Mouse (Mus musculus): Measurements from ENCODE around the gene Ccl7. TPM values are rescaled to one million over a fixed set of nuclear protein-coding genes. Genes with fewer than 3 reads are reported as not detected.

The Ccl7 gene
- polyA plus RNA-seq, 1 experiment from 2014 or later: 0.35 TPM

GRCm38 (mm10) chr11:82011411-82012193, 33.9 kb upstream of the Ccl7 start:
- 54% methylated on average over 8 of the region's 8 CpGs for WGBS (ENCODE audit: insufficient replicate concordance)
- ATAC-seq (ENCODE audit: low read depth): no peak
- H3K36me3 ChIP-seq (ENCODE audit: control insufficient read depth, insufficient read depth): no peaks in the 10 kb centered on the region
- no peak overlapping the region for H3K9ac ChIP-seq (ENCODE audit: low read depth, low read length)
- H3K27me3 ChIP-seq (ENCODE audit: control insufficient read depth, insufficient read depth, low read depth, low read length): no peaks in the 10 kb centered on the region
- H3K4me3 ChIP-seq (ENCODE audit: low read depth, low read length): no peak overlapping the region
- no peaks in the 10 kb centered on the region for H3K9me3 ChIP-seq (replicated peaks; ENCODE audit: control insufficient read depth, low read length)
- no peak overlapping the region for H3K4me2 ChIP-seq (ENCODE audit: low read depth, low read length)
- no peak overlapping the region for H3K27ac ChIP-seq (ENCODE audit: low read length)
- no peaks in the 10 kb centered on the region for H3K4me1 ChIP-seq (ENCODE audit: control insufficient read depth, low read depth, low read length)

GRCm38 (mm10) chr11:82013756-82014155, 31.8 kb upstream of the Ccl7 start:
- no peaks in the 10 kb centered on the region for H3K36me3 ChIP-seq (ENCODE audit: control insufficient read depth, insufficient read depth)
- no peak overlapping the region for H3K27ac ChIP-seq (ENCODE audit: low read length)
- no peaks in the 10 kb centered on the region for H3K4me1 ChIP-seq (ENCODE audit: control insufficient read depth, low read depth, low read length)
- no peak overlapping the region for H3K4me2 ChIP-seq (ENCODE audit: low read depth, low read length)
- no peak for ATAC-seq (ENCODE audit: low read depth)
- WGBS (ENCODE audit: insufficient replicate concordance): 53% methylated on average over 1 of the region's 1 CpGs
- no peaks in the 10 kb centered on the region for H3K9me3 ChIP-seq (replicated peaks; ENCODE audit: control insufficient read depth, low read length)
- H3K4me3 ChIP-seq (ENCODE audit: low read depth, low read length): no peak overlapping the region
- no peaks in the 10 kb centered on the region for H3K27me3 ChIP-seq (ENCODE audit: control insufficient read depth, insufficient read depth, low read depth, low read length)
- no peak overlapping the region for H3K9ac ChIP-seq (ENCODE audit: low read depth, low read length)

GRCm38 (mm10) chr11:82015066-82015465, 30.4 kb upstream of the Ccl7 start:
- no peaks in the 10 kb centered on the region for H3K4me1 ChIP-seq (ENCODE audit: control insufficient read depth, low read depth, low read length)
- no peak overlapping the region for H3K4me3 ChIP-seq (ENCODE audit: low read depth, low read length)
- no peak overlapping the region for H3K9ac ChIP-seq (ENCODE audit: low read depth, low read length)
- 27% methylated on average over 2 of the region's 2 CpGs for WGBS (ENCODE audit: insufficient replicate concordance)
- no peak overlapping the region for H3K27ac ChIP-seq (ENCODE audit: low read length)
- no peak overlapping the region for H3K4me2 ChIP-seq (ENCODE audit: low read depth, low read length)
- H3K36me3 ChIP-seq (ENCODE audit: control insufficient read depth, insufficient read depth): no peaks in the 10 kb centered on the region
- no peak for ATAC-seq (ENCODE audit: low read depth)
- no peaks in the 10 kb centered on the region for H3K9me3 ChIP-seq (replicated peaks; ENCODE audit: control insufficient read depth, low read length)
- no peaks in the 10 kb centered on the region for H3K27me3 ChIP-seq (ENCODE audit: control insufficient read depth, insufficient read depth, low read depth, low read length)

GRCm38 (mm10) chr11:82016181-82016780, 29.2 kb upstream of the Ccl7 start:
- WGBS (ENCODE audit: insufficient replicate concordance): 48% methylated on average over 3 of the region's 3 CpGs
- Histone ChIP-seq H3K4me1 (ENCODE audit: control insufficient read depth, low read depth, low read length) (no peaks in the 10 kb centered on the region), H3K9ac (ENCODE audit: low read depth, low read length) (no peak overlapping the region), H3K27ac (ENCODE audit: low read length) (no peak overlapping the region), H3K36me3 (ENCODE audit: control insufficient read depth, insufficient read depth) (no peaks in the 10 kb centered on the region), H3K4me2 (ENCODE audit: low read depth, low read length) (no peak overlapping the region), H3K9me3 (replicated peaks; ENCODE audit: control insufficient read depth, low read length) (no peaks in the 10 kb centered on the region), H3K4me3 (ENCODE audit: low read depth, low read length) (no peak overlapping the region), H3K27me3 (ENCODE audit: control insufficient read depth, insufficient read depth, low read depth, low read length) (no peaks in the 10 kb centered on the region)
- ATAC-seq (ENCODE audit: low read depth): no peak

GRCm38 (mm10) chr11:82019389-82019788, 26.1 kb upstream of the Ccl7 start:
- no peak for ATAC-seq (ENCODE audit: low read depth)
- no peak overlapping the region for H3K27ac ChIP-seq (ENCODE audit: low read length)

DNA sequence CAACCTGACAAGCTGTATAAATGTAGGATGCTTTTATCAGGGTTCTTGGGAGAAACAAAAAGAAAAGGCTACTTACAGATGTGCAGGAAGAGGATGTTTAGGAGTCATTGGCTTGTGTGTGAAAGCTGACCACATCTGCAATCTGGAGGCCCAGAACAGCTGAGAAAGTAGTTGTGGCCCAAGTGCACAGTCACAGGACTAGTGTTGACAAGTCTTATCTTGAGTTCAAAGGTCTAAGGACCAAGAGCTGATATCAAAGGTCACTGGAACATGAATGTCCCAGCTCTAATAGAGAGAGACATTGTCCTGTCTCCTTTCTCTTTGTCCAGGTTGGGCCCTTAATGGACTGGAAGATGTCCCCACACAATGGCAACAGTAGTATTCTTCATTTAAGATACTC, 25.7 kb upstream of the Ccl7 start:
- Histone ChIP-seq H3K9me3 (replicated peaks; ENCODE audit: control insufficient read depth, low read length) (no peaks in the 10 kb centered on the region), H3K4me3 (ENCODE audit: low read depth, low read length) (no peak overlapping the region), H3K27me3 (ENCODE audit: control insufficient read depth, insufficient read depth, low read depth, low read length) (no peaks in the 10 kb centered on the region), H3K27ac (ENCODE audit: low read length) (no peak overlapping the region), H3K9ac (ENCODE audit: low read depth, low read length) (no peak overlapping the region), H3K4me2 (ENCODE audit: low read depth, low read length) (no peak overlapping the region), H3K4me1 (ENCODE audit: control insufficient read depth, low read depth, low read length) (no peaks in the 10 kb centered on the region), H3K36me3 (ENCODE audit: control insufficient read depth, insufficient read depth) (no peaks in the 10 kb centered on the region)
- ATAC-seq (ENCODE audit: low read depth): no peak

More at GRCm38 (mm10) chr11:82019389-82019788, 26.1 kb upstream of the Ccl7 start:
- no peak overlapping the region for H3K4me3 ChIP-seq (ENCODE audit: low read depth, low read length)
- 33% methylated on average over 2 of the region's 2 CpGs for WGBS (ENCODE audit: insufficient replicate concordance)
- H3K9ac ChIP-seq (ENCODE audit: low read depth, low read length): no peak overlapping the region
- no peaks in the 10 kb centered on the region for H3K36me3 ChIP-seq (ENCODE audit: control insufficient read depth, insufficient read depth)
- no peaks in the 10 kb centered on the region for H3K9me3 ChIP-seq (replicated peaks; ENCODE audit: control insufficient read depth, low read length)
- no peaks in the 10 kb centered on the region for H3K4me1 ChIP-seq (ENCODE audit: control insufficient read depth, low read depth, low read length)
- no peaks in the 10 kb centered on the region for H3K27me3 ChIP-seq (ENCODE audit: control insufficient read depth, insufficient read depth, low read depth, low read length)
- no peak overlapping the region for H3K4me2 ChIP-seq (ENCODE audit: low read depth, low read length)

DNA sequence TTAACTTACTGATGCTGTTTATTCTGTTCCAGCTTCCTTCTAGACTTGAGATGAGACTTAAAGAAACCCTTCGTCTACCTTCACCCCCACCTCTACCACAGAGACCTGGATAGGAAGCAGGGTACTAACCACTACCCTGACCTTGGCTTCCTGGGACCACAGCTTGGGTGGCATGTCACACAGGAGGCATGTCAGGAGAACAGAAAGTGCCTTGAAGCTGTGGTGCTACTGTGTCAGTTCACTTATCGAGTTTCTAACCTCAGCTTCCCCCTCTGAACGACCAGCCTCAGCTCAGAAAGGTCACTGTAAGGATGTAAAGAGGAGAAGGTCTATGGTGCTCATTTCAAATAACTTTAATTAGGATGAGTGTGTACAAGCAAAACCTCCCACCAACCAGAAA, 24.1 kb upstream of the Ccl7 start:
- no peak for ATAC-seq (ENCODE audit: low read depth)
- H3K27ac ChIP-seq (ENCODE audit: low read length): no peak overlapping the region
- no peaks in the 10 kb centered on the region for H3K9me3 ChIP-seq (replicated peaks; ENCODE audit: control insufficient read depth, low read length)
- no peaks in the 10 kb centered on the region for H3K36me3 ChIP-seq (ENCODE audit: control insufficient read depth, insufficient read depth)
- no peaks in the 10 kb centered on the region for H3K27me3 ChIP-seq (ENCODE audit: control insufficient read depth, insufficient read depth, low read depth, low read length)
- no peak overlapping the region for H3K4me3 ChIP-seq (ENCODE audit: low read depth, low read length)
- H3K4me1 ChIP-seq (ENCODE audit: control insufficient read depth, low read depth, low read length): no peaks in the 10 kb centered on the region
- no peak overlapping the region for H3K4me2 ChIP-seq (ENCODE audit: low read depth, low read length)
- WGBS (ENCODE audit: insufficient replicate concordance): 23% methylated on average over 3 of the region's 3 CpGs
- no peak overlapping the region for H3K9ac ChIP-seq (ENCODE audit: low read depth, low read length)

DNA sequence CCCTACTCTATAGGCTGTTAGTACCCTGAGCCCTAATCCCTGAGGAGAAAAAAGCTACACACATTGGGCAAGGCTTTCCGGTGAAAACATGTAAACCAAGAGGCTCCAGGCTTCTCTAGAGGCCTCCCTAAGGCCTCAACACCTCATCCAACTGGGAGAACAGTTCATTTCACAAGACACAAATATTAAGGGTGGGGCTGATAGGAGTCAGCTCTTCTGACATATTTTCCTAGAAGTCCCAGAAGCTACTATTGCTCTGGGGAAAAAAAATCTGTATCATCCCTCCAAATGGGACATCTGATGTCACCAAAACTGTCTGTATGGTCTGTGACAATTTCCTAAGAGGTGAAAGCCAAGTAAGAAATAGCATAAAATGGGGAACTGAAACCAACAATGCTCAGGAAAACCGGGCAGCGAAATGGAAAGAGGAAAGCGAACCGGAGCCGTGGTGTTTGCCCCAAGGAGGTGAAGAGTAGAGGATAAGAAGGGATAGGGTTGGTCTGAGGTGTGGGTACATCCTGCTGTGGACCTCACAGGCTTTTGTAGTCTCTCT, 22.9 kb upstream of the Ccl7 start:
- 43% methylated on average over 6 of the region's 6 CpGs for WGBS (ENCODE audit: insufficient replicate concordance)

DNA sequence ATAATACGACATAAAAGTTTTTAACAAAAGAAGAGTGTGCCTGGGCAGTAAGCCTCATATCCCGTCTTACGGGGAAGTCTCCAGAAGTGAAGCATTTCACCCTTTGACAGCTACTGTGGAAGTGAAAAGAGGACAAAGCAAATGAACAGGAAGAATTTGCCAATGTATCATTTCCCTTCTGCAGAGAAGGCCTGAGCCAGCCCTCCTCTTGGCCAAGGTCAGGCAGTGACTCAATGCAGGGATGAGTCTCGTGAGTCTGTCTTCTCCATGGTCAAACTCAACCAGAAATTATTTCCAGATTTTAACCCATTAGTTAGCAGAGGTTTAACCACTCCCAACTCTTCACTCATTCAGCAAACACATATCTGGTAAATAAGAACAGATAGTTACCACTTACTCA, 21.7 kb upstream of the Ccl7 start:
- H3K27ac ChIP-seq (ENCODE audit: low read length): no peak overlapping the region
- H3K4me2 ChIP-seq (ENCODE audit: low read depth, low read length): no peak overlapping the region
- no peaks in the 10 kb centered on the region for H3K9me3 ChIP-seq (replicated peaks; ENCODE audit: control insufficient read depth, low read length)
- no peaks in the 10 kb centered on the region for H3K27me3 ChIP-seq (ENCODE audit: control insufficient read depth, insufficient read depth, low read depth, low read length)
- no peak for ATAC-seq (ENCODE audit: low read depth)
- no peak overlapping the region for H3K9ac ChIP-seq (ENCODE audit: low read depth, low read length)
- 40% methylated on average over 4 of the region's 4 CpGs for WGBS (ENCODE audit: insufficient replicate concordance)
- H3K4me3 ChIP-seq (ENCODE audit: low read depth, low read length): no peak overlapping the region
- no peaks in the 10 kb centered on the region for H3K36me3 ChIP-seq (ENCODE audit: control insufficient read depth, insufficient read depth)
- no peaks in the 10 kb centered on the region for H3K4me1 ChIP-seq (ENCODE audit: control insufficient read depth, low read depth, low read length)

More for the DNA sequence above, 22.9 kb upstream of the Ccl7 start:
- Histone ChIP-seq H3K9ac (ENCODE audit: low read depth, low read length) (no peak overlapping the region), H3K27me3 (ENCODE audit: control insufficient read depth, insufficient read depth, low read depth, low read length) (no peaks in the 10 kb centered on the region), H3K9me3 (replicated peaks; ENCODE audit: control insufficient read depth, low read length) (no peaks in the 10 kb centered on the region), H3K4me2 (ENCODE audit: low read depth, low read length) (no peak overlapping the region), H3K36me3 (ENCODE audit: control insufficient read depth, insufficient read depth) (no peaks in the 10 kb centered on the region), H3K27ac (ENCODE audit: low read length) (no peak overlapping the region), H3K4me1 (ENCODE audit: control insufficient read depth, low read depth, low read length) (no peaks in the 10 kb centered on the region), H3K4me3 (ENCODE audit: low read depth, low read length) (no peak overlapping the region)
- ATAC-seq (ENCODE audit: low read depth): no peak
